Mouse (Mus musculus): ENCODE data around the gene Use1.

DNA sequence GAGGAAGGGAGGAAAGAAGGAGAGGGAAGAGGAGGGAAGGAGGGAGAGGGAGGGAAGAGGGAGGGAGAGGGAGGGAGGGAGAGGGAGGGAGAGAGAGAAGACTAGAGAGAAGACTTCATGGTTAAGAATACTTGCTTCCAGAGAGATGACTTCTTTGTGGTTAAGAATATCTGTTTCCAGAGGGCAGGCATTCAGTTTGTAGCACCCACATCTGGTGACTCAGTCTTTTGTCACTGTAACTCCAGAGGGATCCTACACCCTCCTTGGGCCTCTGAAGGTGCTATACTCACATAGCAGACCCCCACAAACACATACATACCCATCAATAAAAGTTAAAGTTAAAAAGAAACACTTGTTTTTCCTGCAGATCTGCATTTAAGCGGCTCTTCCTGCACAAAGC, 15.1 kb upstream of the Use1 start:
- TF ChIP-seq CTCF (IDR thresholded peaks at IDR 0.05; ENCODE audit: low read depth, low read length), result no peak
- TF ChIP-seq TAL1 (conservative IDR thresholded peaks at IDR 0.05; ENCODE audit: low read depth, low read length), result no peak
